Mouse (Mus musculus) midbrain, embryonic 10.5 days (tissue): Measurements from ENCODE around the gene Srgap3. TPM values are rescaled to one million over a fixed set of nuclear protein-coding genes. Genes with fewer than 3 reads are reported as not detected.

ENCODE experiments used
- DNase-seq: peaks from one replicate; pipeline ENCODE4 v3.0.0-alpha.2; 2017; ENCODE audit warnings: low spot score
- H3K27ac ChIP-seq: fragments of 300-500 bp; sonication (generic); replicated peaks from 2 replicates; pipeline ENCODE4 v1.5.1; 2016; ENCODE audit warnings: mild to moderate bottlenecking
- H3K27me3 ChIP-seq: fragments of 300-500 bp; sonication (generic); 2 replicates; pipeline ENCODE4 v1.6.1; 2016; ENCODE audit warnings: low read depth, mild to moderate bottlenecking; ENCODE audit not compliant: poor library complexity, severe bottlenecking
- H3K36me3 ChIP-seq: fragments of 300-500 bp; sonication (generic); 2 replicates; pipeline ENCODE4 v1.6.1; 2016; ENCODE audit warnings: mild to moderate bottlenecking, moderate library complexity
- H3K4me1 ChIP-seq: fragments of 300-500 bp; sonication (generic); 2 replicates; pipeline ENCODE4 v1.6.1; 2016
- H3K4me3 ChIP-seq: fragments of 300-500 bp; sonication (generic); 2 replicates; pipeline ENCODE4 v1.5.1; 2016; ENCODE audit warnings: mild to moderate bottlenecking, moderate library complexity
- H3K9me3 ChIP-seq: fragments of 300-500 bp; sonication (generic); replicated peaks from 2 replicates; pipeline ENCODE4 v1.6.1; 2016; ENCODE audit warnings: mild to moderate bottlenecking
- WGBS: fragments of 180-500 bp; shearing (Covaris S2); methylation state at CpG from one replicate; pipeline ENCODE4 v1.1.7; 2016; 5-methylcytosine and 5-hydroxymethylcytosine counted together
- polyA plus RNA-seq: library from polyadenylated mRNA; unstranded; fragments of >200 nt; fragmentation: Nextera tagmentation; extraction: Ambion mirVana; gene quantifications from 2 replicates; pipeline ENCODE4 v1.2.1, GENCODE M21; 2016

The Srgap3 gene
- polyA plus RNA-seq, 1 experiment from 2014 or later, result 30.9 TPM

DNA sequence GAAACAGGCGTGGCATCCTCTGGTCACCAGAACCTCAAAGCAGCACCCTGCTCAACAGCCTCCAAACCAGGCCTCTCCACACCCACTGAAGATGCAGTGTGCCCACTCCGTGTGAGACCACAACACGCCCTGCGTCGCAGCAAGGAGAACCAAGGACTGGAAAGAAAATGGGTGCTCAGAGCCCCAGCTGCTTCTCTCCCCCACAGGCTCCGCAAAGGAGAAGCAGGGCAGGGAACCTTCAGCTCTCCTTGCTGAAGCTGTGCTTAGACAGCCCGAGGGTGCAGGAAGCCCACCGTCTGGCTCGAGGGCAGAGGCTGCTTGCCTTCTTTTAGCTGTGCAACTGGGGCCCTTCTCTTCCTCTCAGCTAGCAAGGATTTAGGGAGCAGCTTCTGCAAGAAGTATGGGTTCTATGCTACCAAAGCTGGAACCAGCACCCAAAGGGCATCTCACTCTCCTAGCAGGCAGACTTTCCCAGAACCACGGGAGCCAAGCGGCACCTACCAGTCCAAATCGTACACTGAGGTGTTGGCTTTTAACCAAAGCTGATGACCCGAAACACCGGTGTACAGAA, 1.8 kb downstream of the Srgap3 start:
- no peaks in the 10 kb centered on the region; the same call in 1 of the 2 replicates for H3K9me3 ChIP-seq
- DNase-seq, result peak; percentile 39
- H3K4me3 ChIP-seq, result peak overlapping the region; percentile 91
- H3K27ac ChIP-seq, result peak overlapping the region; percentile 95
- peaks cover 40% of the 10 kb centered on the region for H3K36me3 ChIP-seq
- H3K4me1 ChIP-seq, result peaks cover 71% of the 10 kb centered on the region
- no peaks in the 10 kb centered on the region for H3K27me3 ChIP-seq
- WGBS, result 20% methylated on average over 14 of the region's 14 CpGs

DNA sequence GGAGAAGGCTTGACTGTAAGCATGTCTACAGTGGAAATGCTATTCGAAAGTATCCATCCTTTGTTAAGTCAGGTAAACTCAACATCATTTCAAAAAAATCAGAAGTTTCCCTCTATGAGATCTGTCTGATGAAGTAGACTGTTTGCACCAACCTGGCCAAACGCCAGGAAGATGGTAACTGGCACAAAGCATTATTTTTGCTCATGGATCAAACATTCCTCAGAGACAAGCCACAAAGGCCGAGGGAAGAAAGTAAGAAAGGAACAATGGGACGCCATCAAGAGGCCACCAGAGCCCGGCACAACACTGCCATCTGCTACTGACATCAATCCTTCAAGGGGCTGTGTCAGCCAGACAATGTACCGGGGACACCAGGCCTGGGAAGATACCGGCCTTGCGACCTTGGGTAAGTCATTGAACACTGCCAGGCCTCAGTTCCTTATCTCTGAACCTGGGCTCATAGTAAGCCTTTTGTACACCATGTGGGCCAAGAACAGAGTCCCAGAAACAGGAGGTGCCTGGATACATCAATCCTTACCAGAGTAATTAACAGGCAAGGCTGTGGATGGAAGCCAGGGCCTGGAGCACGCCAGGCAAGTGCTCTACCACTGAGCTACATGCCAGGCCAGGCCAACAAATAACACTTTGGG, 3.3 kb downstream of the Srgap3 start:
- H3K27ac ChIP-seq, result peak overlapping the region; percentile 95
- H3K4me1 ChIP-seq, result peaks cover 64% of the 10 kb centered on the region
- H3K9me3 ChIP-seq, result no peaks in the 10 kb centered on the region; the same call in 1 of the 2 replicates
- no peak for DNase-seq
- 57% methylated on average over 9 of the region's 9 CpGs for WGBS
- peak overlapping the region; percentile 91 for H3K4me3 ChIP-seq
- no peaks in the 10 kb centered on the region for H3K27me3 ChIP-seq
- peaks cover 56% of the 10 kb centered on the region for H3K36me3 ChIP-seq

DNA sequence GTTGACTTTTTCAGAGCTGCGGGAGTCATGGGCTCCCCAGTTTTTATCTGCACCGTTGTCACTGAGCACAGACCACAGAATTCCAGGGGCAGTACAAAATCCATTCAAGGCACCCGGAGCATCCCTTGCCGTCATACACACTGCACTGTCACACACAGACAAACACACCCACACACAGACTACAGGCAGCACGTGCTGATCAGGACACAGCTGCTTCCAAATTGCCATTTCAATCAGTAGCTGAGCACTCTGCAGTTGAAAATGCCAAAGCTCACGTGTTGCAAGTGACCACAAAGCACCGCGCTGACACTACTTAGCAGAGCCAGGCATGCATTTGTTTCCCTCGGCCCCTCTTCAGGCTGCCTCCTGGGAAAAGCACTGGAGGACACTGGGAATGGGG, 7.8 kb downstream of the Srgap3 start:
- DNase-seq, result no peak
- Histone ChIP-seq H3K36me3 (peaks cover 98% of the 10 kb centered on the region), H3K9me3 (peaks cover 5% of the 10 kb centered on the region; the same call in 1 of the 2 replicates), H3K4me3 (no peak overlapping the region), H3K4me1 (peaks cover 55% of the 10 kb centered on the region), H3K27ac (no peak overlapping the region), H3K27me3 (no peaks in the 10 kb centered on the region)
- 92% methylated on average over 9 of the region's 9 CpGs for WGBS

DNA sequence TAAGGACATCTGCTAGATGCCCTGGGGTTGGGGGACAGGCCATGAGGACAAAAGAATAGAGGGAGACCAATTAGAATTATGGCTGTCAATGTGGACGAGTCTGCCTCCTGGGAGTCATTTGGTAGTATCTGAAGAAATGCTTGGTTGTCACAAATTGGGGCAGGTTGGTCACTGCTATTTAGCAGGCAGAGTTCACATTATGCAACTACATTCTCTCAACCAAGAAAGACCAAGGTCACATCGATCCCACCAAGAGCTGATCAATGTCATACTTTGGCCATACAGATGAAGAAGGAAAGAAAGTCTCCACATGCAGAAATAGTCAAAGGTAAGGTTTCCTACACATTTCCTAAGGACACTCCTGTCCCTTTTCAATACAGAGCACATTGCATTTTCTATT, 9.3 kb downstream of the Srgap3 start:
- H3K4me3 ChIP-seq, result no peak overlapping the region
- H3K4me1 ChIP-seq, result peaks cover 55% of the 10 kb centered on the region
- peaks cover 5% of the 10 kb centered on the region; the same call in 1 of the 2 replicates for H3K9me3 ChIP-seq
- peaks cover 94% of the 10 kb centered on the region for H3K36me3 ChIP-seq
- no peaks in the 10 kb centered on the region for H3K27me3 ChIP-seq
- H3K27ac ChIP-seq, result no peak overlapping the region
- DNase-seq, result no peak
- 86% methylated on average over 2 of the region's 2 CpGs for WGBS

DNA sequence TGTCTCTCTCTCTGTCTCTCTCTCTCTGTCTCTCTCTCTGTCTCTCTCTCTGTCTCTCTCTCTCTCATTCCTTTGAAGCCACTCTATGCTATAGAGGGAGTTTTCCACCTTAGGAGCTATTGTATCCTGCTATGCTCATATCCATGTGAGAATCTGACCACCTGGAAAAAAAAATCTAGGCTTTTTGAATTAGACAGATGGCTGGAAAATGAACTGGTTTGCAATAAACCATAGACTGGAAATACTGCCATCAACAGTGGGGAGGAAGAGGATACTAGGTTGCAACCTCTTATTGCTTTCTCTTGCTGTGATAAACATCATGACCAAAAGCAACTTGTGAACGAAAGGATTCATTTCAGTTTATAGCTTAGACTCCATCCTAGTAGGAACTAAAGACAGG, 12.6 kb downstream of the Srgap3 start:
- Histone ChIP-seq H3K36me3 (peaks cover 68% of the 10 kb centered on the region), H3K9me3 (peaks cover 5% of the 10 kb centered on the region; the same call in 1 of the 2 replicates), H3K4me3 (no peak overlapping the region), H3K27ac (no peak overlapping the region), H3K4me1 (peaks cover 70% of the 10 kb centered on the region), H3K27me3 (no peaks in the 10 kb centered on the region)
- WGBS, result 83% methylated on average over 1 of the region's 1 CpGs
- DNase-seq, result no peak

DNA sequence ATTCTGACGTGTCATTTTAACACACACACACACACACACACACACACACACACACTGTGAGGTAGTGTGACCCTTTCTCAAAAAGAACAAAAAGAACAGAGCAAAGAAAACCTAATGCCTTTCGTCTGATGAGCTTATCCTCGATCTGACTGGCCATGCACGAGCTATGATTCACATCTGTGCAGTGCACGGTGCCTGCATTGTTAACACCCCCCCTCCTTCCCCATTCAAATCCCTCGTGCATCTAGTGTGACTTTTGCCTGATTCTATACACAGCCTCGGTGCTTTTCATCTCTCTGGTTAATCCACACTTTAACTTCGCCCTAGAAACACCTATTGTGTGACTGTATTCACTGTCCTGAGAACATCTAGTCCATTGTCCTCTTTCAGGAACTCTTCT, 14.5 kb downstream of the Srgap3 start:
- Histone ChIP-seq H3K36me3 (peaks cover 63% of the 10 kb centered on the region), H3K9me3 (no peaks in the 10 kb centered on the region), H3K4me1 (peaks cover 82% of the 10 kb centered on the region), H3K4me3 (no peak overlapping the region; the same call in 1 of the 2 replicates), H3K27ac (peak overlapping the region; percentile 70), H3K27me3 (no peaks in the 10 kb centered on the region)
- WGBS, result 37% methylated on average over 8 of the region's 8 CpGs
- no peak for DNase-seq

DNA sequence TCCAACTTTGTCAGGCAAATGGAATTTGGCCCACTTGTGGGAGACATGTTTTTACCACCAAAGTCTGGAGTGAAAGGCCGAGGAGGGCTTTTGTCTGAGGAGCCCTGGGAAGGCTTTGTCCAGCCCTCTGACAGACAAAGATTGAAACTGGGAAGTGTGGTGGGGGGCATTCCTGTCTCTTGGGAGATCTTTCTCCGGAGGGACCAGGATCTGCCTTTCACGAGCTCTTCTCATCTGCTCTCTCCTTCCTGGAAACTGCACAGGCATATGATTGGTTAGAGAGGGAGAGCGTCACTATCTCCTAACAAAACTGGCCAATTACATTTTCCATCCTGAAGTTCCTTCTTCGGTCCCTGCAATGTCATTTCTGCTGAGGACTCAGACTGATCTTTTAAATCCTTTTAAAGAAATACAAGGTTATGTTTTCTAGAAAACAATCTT, 17.0 kb downstream of the Srgap3 start:
- peak overlapping the region; percentile 32 for H3K4me3 ChIP-seq
- 14% methylated on average over 5 of the region's 5 CpGs for WGBS
- H3K4me1 ChIP-seq, result peaks cover 99% of the 10 kb centered on the region
- peaks cover 49% of the 10 kb centered on the region for H3K36me3 ChIP-seq
- no peaks in the 10 kb centered on the region for H3K27me3 ChIP-seq
- H3K9me3 ChIP-seq, result no peaks in the 10 kb centered on the region
- peak; percentile 72 for DNase-seq
- H3K27ac ChIP-seq, result peak overlapping the region; percentile 83

DNA sequence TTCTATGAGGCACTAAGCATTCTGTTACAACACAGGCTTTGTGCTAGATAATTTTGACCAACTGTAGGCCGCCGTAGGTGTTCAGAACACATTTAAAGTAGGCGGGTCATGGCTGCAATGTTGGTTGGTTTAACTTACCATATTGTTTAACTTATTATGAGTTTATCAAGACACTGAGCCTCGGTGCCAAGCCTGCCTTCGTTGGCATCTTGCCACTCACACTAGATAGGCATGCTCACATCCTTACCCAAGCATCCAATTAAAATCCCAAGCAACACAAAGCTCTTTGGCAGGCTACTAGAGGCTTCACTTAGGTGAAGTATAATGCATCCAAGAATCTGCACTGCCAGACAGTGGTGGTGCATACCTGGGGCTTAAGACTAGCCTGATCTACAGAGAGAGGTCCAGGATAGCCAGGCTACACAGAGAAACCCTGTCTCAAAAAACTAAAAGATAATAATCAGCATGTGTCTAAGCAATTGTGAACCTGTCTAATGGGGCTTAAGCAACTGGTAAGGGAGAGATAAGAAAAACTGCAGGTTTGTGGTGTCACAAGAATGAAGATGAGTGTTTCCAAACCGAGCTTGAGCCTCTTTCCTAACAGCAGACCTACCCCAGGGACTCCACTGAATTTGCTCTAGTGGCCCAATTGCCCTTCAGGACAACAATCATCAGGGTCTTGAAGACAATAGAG, 17.6 kb downstream of the Srgap3 start:
- WGBS, result 82% methylated on average over 6 of the region's 6 CpGs
- peaks cover 49% of the 10 kb centered on the region for H3K36me3 ChIP-seq
- H3K27ac ChIP-seq, result peak overlapping the region; percentile 83
- H3K9me3 ChIP-seq, result no peaks in the 10 kb centered on the region
- no peak for DNase-seq
- peak overlapping the region; percentile 32 for H3K4me3 ChIP-seq
- no peaks in the 10 kb centered on the region for H3K27me3 ChIP-seq
- peaks cover 100% of the 10 kb centered on the region for H3K4me1 ChIP-seq

DNA sequence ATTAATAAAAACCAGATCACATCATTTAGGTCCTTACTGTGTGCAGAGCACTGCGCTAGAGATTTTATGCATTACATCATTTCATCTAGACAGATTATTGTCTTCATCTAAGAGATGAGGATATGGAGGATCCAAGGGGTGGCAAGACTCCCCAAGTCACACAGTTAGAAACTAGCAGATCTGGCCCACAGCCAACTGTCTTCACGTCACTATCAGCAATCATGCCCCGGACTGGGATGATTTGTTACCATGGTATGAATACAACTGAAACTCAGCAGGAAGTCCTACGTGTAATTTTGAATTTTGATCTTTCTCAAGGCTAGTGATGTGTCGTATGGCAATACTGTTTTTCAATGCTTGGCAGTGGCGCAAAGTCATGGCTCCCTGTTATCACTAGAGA, 18.2 kb downstream of the Srgap3 start:
- peaks cover 99% of the 10 kb centered on the region for H3K4me1 ChIP-seq
- no peak overlapping the region for H3K4me3 ChIP-seq
- WGBS, result 92% methylated on average over 6 of the region's 6 CpGs
- H3K9me3 ChIP-seq, result no peaks in the 10 kb centered on the region
- H3K36me3 ChIP-seq, result peaks cover 49% of the 10 kb centered on the region
- no peaks in the 10 kb centered on the region for H3K27me3 ChIP-seq
- H3K27ac ChIP-seq, result peak overlapping the region; percentile 83
- no peak for DNase-seq

DNA sequence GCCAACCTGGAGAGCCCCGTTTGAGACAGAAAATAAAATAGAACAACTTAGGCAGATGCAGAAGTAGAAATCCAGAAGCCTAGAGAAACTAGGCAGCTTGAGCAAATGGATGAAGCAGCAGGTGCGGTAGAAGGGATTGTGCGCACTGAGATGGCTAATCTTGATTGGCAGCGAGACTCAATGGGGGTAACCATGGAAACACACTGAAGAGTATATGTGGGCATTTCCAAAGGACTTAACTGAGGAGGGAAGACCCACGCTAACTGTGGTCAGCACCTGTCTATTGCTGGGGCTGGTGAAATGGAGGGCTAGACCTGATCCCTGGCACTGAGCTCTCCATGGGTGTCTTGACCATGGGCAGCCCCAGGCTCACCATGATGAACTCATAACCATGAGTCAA, 19.7 kb downstream of the Srgap3 start:
- peak; percentile 77 for DNase-seq
- H3K27me3 ChIP-seq, result no peaks in the 10 kb centered on the region
- WGBS, result 32% methylated on average over 5 of the region's 5 CpGs
- H3K27ac ChIP-seq, result peak overlapping the region; percentile 69
- peak overlapping the region; percentile 27; the same call in 1 of the 2 replicates for H3K4me3 ChIP-seq
- peaks cover 58% of the 10 kb centered on the region for H3K36me3 ChIP-seq
- H3K4me1 ChIP-seq, result peaks cover 91% of the 10 kb centered on the region
- peaks cover 5% of the 10 kb centered on the region; the same call in 1 of the 2 replicates for H3K9me3 ChIP-seq

DNA sequence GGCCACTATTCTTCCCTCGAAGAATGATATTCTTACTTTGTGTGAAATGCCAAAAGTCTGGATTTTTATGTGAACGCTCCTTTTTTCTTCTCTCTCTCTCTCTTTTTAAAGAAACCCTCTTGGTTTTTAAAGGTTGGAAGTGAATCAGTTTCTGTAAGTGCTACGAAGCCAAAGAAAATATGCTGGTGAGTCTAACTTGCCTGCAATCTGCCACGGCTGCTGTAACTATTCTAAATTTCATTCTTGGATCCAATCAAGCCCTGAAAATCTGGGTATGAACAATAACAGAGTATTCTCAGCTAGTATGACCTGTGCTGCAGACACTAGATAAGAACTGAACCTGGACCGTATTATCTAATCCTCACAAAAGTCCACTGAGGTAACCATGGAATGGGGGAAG, 21.1 kb downstream of the Srgap3 start:
- peak overlapping the region; percentile 69 for H3K27ac ChIP-seq

DNA sequence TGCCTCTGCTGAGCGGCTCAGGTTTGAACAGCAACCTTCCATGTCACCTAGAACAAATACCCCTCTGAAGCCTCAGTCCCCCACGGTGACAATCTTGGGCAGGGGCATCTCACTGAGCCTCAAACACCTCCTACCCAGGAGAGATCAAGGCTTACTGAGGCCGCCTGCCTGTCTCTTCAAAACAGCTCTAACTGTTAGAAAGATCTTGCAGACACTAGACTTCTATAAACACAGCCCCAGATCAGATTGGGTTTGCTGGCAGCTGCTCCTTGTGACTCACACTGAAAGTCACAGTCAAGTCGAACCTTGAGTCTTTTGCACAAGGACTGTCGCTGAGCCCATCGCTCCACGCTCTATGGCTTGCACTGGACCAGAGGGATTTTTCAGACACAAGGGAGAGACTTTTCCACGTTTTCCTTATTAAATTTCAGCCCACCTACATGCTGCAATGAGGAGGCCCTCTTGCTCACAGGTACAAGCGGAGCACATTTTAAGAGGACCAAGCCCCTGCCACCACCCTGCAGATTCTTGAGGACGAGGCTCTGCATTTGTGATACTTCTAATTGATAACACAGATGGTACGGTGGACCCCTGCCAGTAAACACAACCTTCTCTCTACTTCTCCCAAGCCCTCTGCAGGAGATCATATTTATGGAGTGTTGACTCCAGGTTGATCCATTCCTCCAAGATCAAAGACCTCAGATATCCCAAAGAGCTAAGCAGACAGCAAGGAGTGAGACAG, 21.7 kb downstream of the Srgap3 start:
- Histone ChIP-seq H3K27ac (peak overlapping the region; percentile 69), H3K27me3 (no peaks in the 10 kb centered on the region), H3K9me3 (peaks cover 5% of the 10 kb centered on the region; the same call in 1 of the 2 replicates), H3K36me3 (peaks cover 70% of the 10 kb centered on the region), H3K4me3 (no peak overlapping the region), H3K4me1 (peaks cover 91% of the 10 kb centered on the region)
- 68% methylated on average over 11 of the region's 11 CpGs for WGBS
- no peak for DNase-seq

More for the DNA sequence above, 21.1 kb downstream of the Srgap3 start:
- Histone ChIP-seq H3K4me1 (peaks cover 91% of the 10 kb centered on the region), H3K9me3 (peaks cover 5% of the 10 kb centered on the region; the same call in 1 of the 2 replicates), H3K27me3 (no peaks in the 10 kb centered on the region), H3K4me3 (no peak overlapping the region), H3K36me3 (peaks cover 64% of the 10 kb centered on the region)
- WGBS, result 90% methylated on average over 5 of the region's 5 CpGs
- no peak for DNase-seq
